Mouse (Mus musculus) limb, embryonic 13.5 days (tissue): Measurements from ENCODE around the gene Gpnmb. TPM values are rescaled to one million over a fixed set of nuclear protein-coding genes. Genes with fewer than 3 reads are reported as not detected.

Experiments used
- ATAC-seq: fragments of 200-750 bp; cut with Nextera tagmentation; 2 replicates; pipeline ENCODE4 v1.8.0; 2017; ENCODE audit warnings: low read depth, moderate number of reproducible peaks, moderate TSS enrichment; ENCODE audit not compliant: low FRiP score
- H3K27ac ChIP-seq: fragments of 300-500 bp; sonication (generic); 2 replicates; pipeline ENCODE4 v1.5.1; 2015; ENCODE audit warnings: inconsistent platforms, mild to moderate bottlenecking, moderate library complexity
- H3K27me3 ChIP-seq: fragments of 300-500 bp; sonication (generic); 2 replicates; pipeline ENCODE4 v1.6.1; 2015; ENCODE audit warnings: mild to moderate bottlenecking, inconsistent platforms
- H3K36me3 ChIP-seq: fragments of 300-500 bp; sonication (generic); 2 replicates; pipeline ENCODE4 v1.6.1; 2015; ENCODE audit warnings: inconsistent platforms, mild to moderate bottlenecking, moderate library complexity
- H3K4me1 ChIP-seq: fragments of 300-500 bp; sonication (generic); 2 replicates; pipeline ENCODE4 v1.6.1; 2015; ENCODE audit warnings: inconsistent platforms
- H3K4me2 ChIP-seq: fragments of 300-500 bp; sonication (generic); replicated peaks from 2 replicates; pipeline ENCODE4 v1.6.1; 2015; ENCODE audit warnings: inconsistent platforms, mild to moderate bottlenecking, moderate library complexity
- H3K4me3 ChIP-seq: fragments of 300-500 bp; sonication (generic); 2 replicates; pipeline ENCODE4 v1.5.1; 2015; ENCODE audit warnings: moderate library complexity, mild to moderate bottlenecking, inconsistent platforms
- H3K9ac ChIP-seq: fragments of 300-500 bp; sonication (generic); 2 replicates; pipeline ENCODE4 v1.6.1; 2015; ENCODE audit warnings: mild to moderate bottlenecking, inconsistent platforms
- H3K9me3 ChIP-seq: fragments of 300-500 bp; sonication (generic); 2 replicates; pipeline ENCODE4 v1.6.1; 2016; ENCODE audit warnings: inconsistent platforms
- WGBS: fragments of 180-500 bp; shearing (Covaris S2); methylation state at CpG from one replicate; pipeline ENCODE4 v1.1.7; 2015; 5-methylcytosine and 5-hydroxymethylcytosine counted together
- polyA plus RNA-seq: library from polyadenylated mRNA; unstranded; fragments of >200 nt; fragmentation: Nextera tagmentation; extraction: Ambion mirVana; gene quantifications from 2 replicates; pipeline ENCODE4 v1.2.1, GENCODE M21; 2015

Gpnmb gene
- polyA plus RNA-seq, 1 experiment from 2014 or later: 1.8 TPM

GRCm38 (mm10) chr6:49113895-49114294 lies 77.5 kb downstream of the Gpnmb start:
- Histone ChIP-seq H3K9me3 (no peaks in the 10 kb centered on the region), H3K4me3 (no peak overlapping the region), H3K4me2 (no peak overlapping the region), H3K4me1 (peaks cover 12% of the 10 kb centered on the region), H3K27ac (no peak overlapping the region), H3K27me3 (no peaks in the 10 kb centered on the region), H3K36me3 (peaks cover 42% of the 10 kb centered on the region), H3K9ac (no peak overlapping the region)
- 18% methylated on average over 7 of the region's 7 CpGs for WGBS
- peak; percentile 61; the same call in 1 of the 2 replicates for ATAC-seq

DNA sequence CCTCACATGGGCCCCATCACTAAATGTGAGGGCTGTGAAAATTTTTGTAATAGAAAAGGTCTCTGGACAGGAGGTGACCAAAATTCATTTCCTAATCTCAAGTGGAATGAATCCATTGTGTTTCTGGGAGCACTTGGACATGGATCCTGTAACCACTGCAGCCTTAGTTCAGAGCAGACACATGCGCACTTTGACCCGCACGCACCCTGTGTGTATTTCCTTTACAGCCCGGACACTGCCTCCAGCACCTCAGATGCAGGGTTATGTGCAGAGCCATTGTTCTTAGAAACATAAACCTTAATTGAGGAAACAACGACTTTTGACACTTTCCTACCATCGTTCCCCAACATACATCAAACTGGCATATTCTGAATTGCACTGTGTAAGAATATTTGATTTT lies 78.1 kb downstream of the Gpnmb start:
- Histone ChIP-seq H3K27me3 (no peaks in the 10 kb centered on the region), H3K4me2 (no peak overlapping the region), H3K9ac (no peak overlapping the region), H3K9me3 (no peaks in the 10 kb centered on the region), H3K4me3 (no peak overlapping the region), H3K4me1 (peaks cover 9% of the 10 kb centered on the region), H3K36me3 (peaks cover 36% of the 10 kb centered on the region), H3K27ac (no peak overlapping the region)
- WGBS: 53% methylated on average over 6 of the region's 6 CpGs
- no peak for ATAC-seq

DNA sequence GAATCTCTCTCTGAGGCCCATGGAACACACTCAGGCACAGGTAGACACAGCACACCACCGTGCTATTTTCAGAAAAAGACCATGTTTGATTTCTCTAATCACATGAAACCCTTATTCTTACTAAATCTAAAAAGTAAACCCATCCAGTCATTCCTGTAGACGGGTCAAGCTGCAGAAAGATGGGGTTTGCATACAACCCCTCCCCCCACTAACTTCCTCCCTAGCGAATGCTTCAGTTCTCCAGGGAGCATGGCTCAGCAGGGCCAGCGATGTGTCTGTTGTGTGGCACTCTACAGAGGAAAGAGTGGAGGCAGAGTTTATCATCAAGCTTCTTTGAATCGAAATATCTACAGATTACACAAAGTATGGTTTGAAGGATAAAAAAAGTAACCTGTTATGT lies 79.2 kb downstream of the Gpnmb start:
- Histone ChIP-seq H3K4me2 (no peak overlapping the region), H3K27ac (no peak overlapping the region), H3K27me3 (no peaks in the 10 kb centered on the region), H3K4me1 (peaks cover 8% of the 10 kb centered on the region), H3K9me3 (no peaks in the 10 kb centered on the region), H3K9ac (no peak overlapping the region), H3K4me3 (no peak overlapping the region), H3K36me3 (peaks cover 31% of the 10 kb centered on the region)
- 77% methylated on average over 5 of the region's 5 CpGs for WGBS
- ATAC-seq: no peak

- Histone ChIP-seq H3K4me1 (peaks cover 8% of the 10 kb centered on the region), H3K27me3 (no peaks in the 10 kb centered on the region), H3K36me3 (peaks cover 26% of the 10 kb centered on the region), H3K4me3 (no peak overlapping the region), H3K9ac (no peak overlapping the region), H3K27ac (no peak overlapping the region), H3K4me2 (no peak overlapping the region), H3K9me3 (no peaks in the 10 kb centered on the region)
- ATAC-seq: no peak
- 94% methylated on average over 8 of the region's 8 CpGs for WGBS
Observed at GRCm38 (mm10) chr6:49116241-49116640, 79.9 kb downstream of the Gpnmb start.

GRCm38 (mm10) chr6:49118446-49118845 lies 82.1 kb downstream of the Gpnmb start:
- Histone ChIP-seq H3K4me1 (peaks cover 8% of the 10 kb centered on the region), H3K9me3 (no peaks in the 10 kb centered on the region), H3K4me2 (no peak overlapping the region), H3K9ac (no peak overlapping the region), H3K4me3 (no peak overlapping the region), H3K36me3 (peaks cover 34% of the 10 kb centered on the region), H3K27me3 (no peaks in the 10 kb centered on the region), H3K27ac (no peak overlapping the region)
- WGBS: 76% methylated on average over 8 of the region's 8 CpGs
- ATAC-seq: no peak

DNA sequence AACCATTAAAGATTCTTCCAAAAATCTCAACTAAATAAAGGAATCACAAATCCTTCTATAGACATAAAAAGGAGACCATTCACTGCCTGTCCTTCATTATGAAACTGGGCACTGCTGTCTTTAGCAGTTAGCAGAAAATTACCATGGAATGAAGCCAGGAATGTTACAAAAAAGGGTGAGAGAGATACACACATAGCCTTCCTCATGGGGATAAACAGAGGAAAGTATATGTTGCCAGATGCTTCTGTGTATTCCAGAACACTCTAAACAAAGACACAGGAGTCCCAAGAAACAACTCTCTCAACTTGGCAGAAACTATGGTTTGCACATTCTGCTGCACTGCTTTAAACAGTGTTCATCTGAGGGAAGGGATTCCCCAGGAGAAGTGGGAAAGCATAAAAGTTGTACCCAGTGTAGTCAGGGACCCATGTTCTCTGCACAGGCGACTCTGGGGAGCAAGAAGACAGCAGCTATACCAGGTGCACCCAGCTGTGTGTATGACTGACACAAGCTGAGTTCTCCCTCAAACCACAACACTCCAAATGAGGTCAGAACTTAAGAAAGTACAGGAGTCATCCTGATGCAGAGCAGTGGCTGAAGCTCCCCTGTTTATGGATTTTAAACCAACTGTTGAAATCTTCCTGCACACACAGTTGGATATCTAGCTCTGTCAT lies 83.3 kb downstream of the Gpnmb start:
- Histone ChIP-seq H3K27ac (no peak overlapping the region), H3K4me1 (no peaks in the 10 kb centered on the region), H3K36me3 (peaks cover 34% of the 10 kb centered on the region), H3K4me3 (no peak overlapping the region), H3K27me3 (no peaks in the 10 kb centered on the region), H3K9ac (no peak overlapping the region), H3K4me2 (no peak overlapping the region), H3K9me3 (no peaks in the 10 kb centered on the region)
- ATAC-seq: no peak
- 82% methylated on average over 1 of the region's 1 CpGs for WGBS

- 87% methylated on average over 3 of the region's 3 CpGs for WGBS
- H3K27me3 ChIP-seq: no peaks in the 10 kb centered on the region
- H3K9ac ChIP-seq: no peak overlapping the region
- H3K27ac ChIP-seq: no peak overlapping the region
- H3K36me3 ChIP-seq: peaks cover 36% of the 10 kb centered on the region
- ATAC-seq: no peak
- H3K4me1 ChIP-seq: no peaks in the 10 kb centered on the region
- H3K4me2 ChIP-seq: no peak overlapping the region
- no peaks in the 10 kb centered on the region for H3K9me3 ChIP-seq
- no peak overlapping the region for H3K4me3 ChIP-seq
Observed at GRCm38 (mm10) chr6:49120370-49120769, 84.0 kb downstream of the Gpnmb start.

Other genes starting within 250 kb of the Gpnmb start
- gene Tmem176a, start 195.6 kb upstream of the Gpnmb start, polyA plus RNA-seq: 56.6 and 63.0 TPM in 2 replicates
- gene Tmem176b, start 195.1 kb upstream of the Gpnmb start, polyA plus RNA-seq: 224 and 226 TPM in 2 replicates
- not detected in 2 replicates for gene Aoc1, start 163.7 kb upstream of the Gpnmb start, polyA plus RNA-seq
- not detected in 2 replicates for gene 1600015I10Rik, start 106.7 kb upstream of the Gpnmb start, polyA plus RNA-seq
- gene Doxl2, start 61.6 kb upstream of the Gpnmb start, polyA plus RNA-seq: not detected in 2 replicates
- not detected in 2 replicates for gene Svs1, start 49.7 kb upstream of the Gpnmb start, polyA plus RNA-seq
- 72.7 and 79.2 TPM in 2 replicates for gene Malsu1, start 37.2 kb downstream of the Gpnmb start, polyA plus RNA-seq
- 79.9 and 81.4 TPM in 2 replicates for gene Igf2bp3, start 178.4 kb downstream of the Gpnmb start, polyA plus RNA-seq
- 131 and 132 TPM in 2 replicates for gene Tra2a, start 227.5 kb downstream of the Gpnmb start, polyA plus RNA-seq